Mouse (Mus musculus): ENCODE measurements at regions not wholly inside any gene's neighbourhood (a gene's known extent, or its start where the extent isn't known, plus 50 kb on each side); places are given as distances from the start of the nearest gene placed in this dataset.

- TF ChIP-seq ZMIZ1 (IDR thresholded peaks at IDR 0.05; ENCODE audit: low read depth, low read length) (no peak), CTCF (conservative IDR thresholded peaks at IDR 0.05 in 1 of 2, IDR thresholded peaks at IDR 0.05 in 1 of 2; ENCODE audit: low read depth in 2 of 2, low read length in 2 of 2) (no peak), POLR2A (IDR thresholded peaks at IDR 0.05; ENCODE audit: low read depth, low read length) (no peak), HCFC1 (IDR thresholded peaks at IDR 0.05; ENCODE audit: low read depth, low read length) (no peak), CHD1 (IDR thresholded peaks at IDR 0.05; ENCODE audit: low read depth, low read length) (no peak), RAD21 (IDR thresholded peaks at IDR 0.05; ENCODE audit: low read depth, low read length) (no peak), CHD2 (IDR thresholded peaks at IDR 0.05; ENCODE audit: low read length) (no peak), EP300 (IDR thresholded peaks at IDR 0.05; ENCODE audit: low read length) (no peak), USF2 (conservative IDR thresholded peaks at IDR 0.05; ENCODE audit: low read depth, low read length) (no peak), BHLHE40 (IDR thresholded peaks at IDR 0.05; ENCODE audit: low read depth, low read length) (no peak), UBTF (IDR thresholded peaks at IDR 0.05; ENCODE audit: low read depth, low read length) (no peak), ZNF384 (IDR thresholded peaks at IDR 0.05; ENCODE audit: low read depth, low read length) (no peak), PAX5 (IDR thresholded peaks at IDR 0.05; ENCODE audit: low read length) (no peak)
Observed at GRCm38 (mm10) chr7:134541699-134542098, 128.8 kb upstream of the Dock1 start.
